Mouse (Mus musculus) limb, embryonic 15.5 days (tissue): ENCODE results near the gene Cdc42bpg. TPM values are rescaled to one million over a fixed set of nuclear protein-coding genes. Genes with fewer than 3 reads are reported as not detected.

Experiments used
- ATAC-seq: fragments of 200-750 bp; cut with Nextera tagmentation; 2 replicates; pipeline ENCODE4 v1.8.0; 2017; ENCODE audit warnings: low read depth, moderate TSS enrichment; ENCODE audit not compliant: insufficient number of reproducible peaks, low FRiP score, low TSS enrichment
- H3K27ac ChIP-seq: fragments of 300-500 bp; sonication (generic); 2 replicates; pipeline ENCODE4 v1.5.1; 2015; ENCODE audit warnings: moderate library complexity, mild to moderate bottlenecking, inconsistent platforms
- H3K27me3 ChIP-seq: fragments of 300-500 bp; sonication (generic); 2 replicates; pipeline ENCODE4 v1.6.1; 2015; ENCODE audit warnings: inconsistent platforms
- H3K36me3 ChIP-seq: fragments of 300-500 bp; sonication (generic); 2 replicates; pipeline ENCODE4 v1.6.1; 2015; ENCODE audit warnings: inconsistent platforms
- H3K4me1 ChIP-seq: fragments of 300-500 bp; sonication (generic); 2 replicates; pipeline ENCODE4 v1.6.1; 2015; ENCODE audit warnings: inconsistent platforms
- H3K4me2 ChIP-seq: fragments of 300-500 bp; sonication (generic); 2 replicates; pipeline ENCODE4 v1.6.1; 2015; ENCODE audit warnings: mild to moderate bottlenecking, inconsistent platforms
- H3K4me3 ChIP-seq: fragments of 300-500 bp; sonication (generic); 2 replicates; pipeline ENCODE4 v1.5.1; 2015; ENCODE audit warnings: mild to moderate bottlenecking, inconsistent platforms
- H3K9ac ChIP-seq: fragments of 300-500 bp; sonication (generic); 2 replicates; pipeline ENCODE4 v1.6.1; 2015; ENCODE audit warnings: inconsistent platforms
- H3K9me3 ChIP-seq: fragments of 300-500 bp; sonication (generic); 2 replicates; pipeline ENCODE4 v1.6.1; 2016; ENCODE audit warnings: inconsistent platforms
- WGBS: fragments of 180-500 bp; shearing (Covaris S2); methylation state at CpG from one replicate; pipeline ENCODE4 v1.1.7; 2015; 5-methylcytosine and 5-hydroxymethylcytosine counted together
- polyA plus RNA-seq: library from polyadenylated mRNA; unstranded; fragments of >200 nt; fragmentation: Nextera tagmentation; extraction: Ambion mirVana; gene quantifications from 2 replicates; pipeline ENCODE4 v1.2.1, GENCODE M21; 2015

Gene Cdc42bpg
- polyA plus RNA-seq: 1.4 and 2.0 TPM in 2 replicates

- peaks cover 41% of the 10 kb centered on the region for H3K4me1 ChIP-seq
- peak within 1 kb of the TSS; percentile 70 for H3K4me3 ChIP-seq
- H3K36me3 ChIP-seq: peaks cover 17% of the 10 kb centered on the region
- H3K9ac ChIP-seq: peak within 1 kb of the TSS; percentile 55
- no peaks in the 10 kb centered on the region for H3K9me3 ChIP-seq
- peak; percentile 76 for ATAC-seq
- no peaks in the 10 kb centered on the region for H3K27me3 ChIP-seq
- H3K27ac ChIP-seq: peak within 1 kb of the TSS; percentile 91
- peak within 1 kb of the TSS; percentile 66 for H3K4me2 ChIP-seq
- 2% methylated on average over 37 of the region's 38 CpGs for WGBS
Observed at GRCm38 (mm10) chr19:6306137-6306551, at the start of gene Cdc42bpg. Cdc42bpg (plus strand) TSS chr19:6306456.

GRCm38 (mm10) chr19:6260428-6260827 lies 45.8 kb upstream of the Cdc42bpg start:
- no peak overlapping the region for H3K4me3 ChIP-seq
- peaks cover 8% of the 10 kb centered on the region; the same call in 1 of the 2 replicates for H3K4me1 ChIP-seq
- H3K9ac ChIP-seq: no peak overlapping the region
- ATAC-seq: no peak
- no peak overlapping the region for H3K4me2 ChIP-seq
- 71% methylated on average over 2 of the region's 2 CpGs for WGBS
- no peaks in the 10 kb centered on the region for H3K9me3 ChIP-seq
- H3K27me3 ChIP-seq: no peaks in the 10 kb centered on the region
- H3K27ac ChIP-seq: no peak overlapping the region
- H3K36me3 ChIP-seq: peaks cover 71% of the 10 kb centered on the region

GRCm38 (mm10) chr19:6260946-6261345 lies 45.3 kb upstream of the Cdc42bpg start:
- Histone ChIP-seq H3K9me3 (no peaks in the 10 kb centered on the region), H3K4me2 (no peak overlapping the region), H3K4me3 (no peak overlapping the region), H3K27ac (no peak overlapping the region), H3K27me3 (no peaks in the 10 kb centered on the region), H3K9ac (no peak overlapping the region), H3K36me3 (peaks cover 66% of the 10 kb centered on the region), H3K4me1 (peaks cover 8% of the 10 kb centered on the region; the same call in 1 of the 2 replicates)
- 87% methylated on average over 4 of the region's 4 CpGs for WGBS
- ATAC-seq: no peak

GRCm38 (mm10) chr19:6261379-6261778 lies 44.9 kb upstream of the Cdc42bpg start:
- no peak for ATAC-seq
- Histone ChIP-seq H3K27me3 (no peaks in the 10 kb centered on the region), H3K4me1 (peaks cover 8% of the 10 kb centered on the region; the same call in 1 of the 2 replicates), H3K4me2 (no peak overlapping the region), H3K9me3 (no peaks in the 10 kb centered on the region), H3K9ac (no peak overlapping the region), H3K4me3 (no peak overlapping the region), H3K36me3 (peaks cover 61% of the 10 kb centered on the region), H3K27ac (no peak overlapping the region)
- 89% methylated on average over 14 of the region's 14 CpGs for WGBS

- H3K36me3 ChIP-seq: peaks cover 53% of the 10 kb centered on the region
- no peak overlapping the region for H3K27ac ChIP-seq
- H3K4me2 ChIP-seq: no peak overlapping the region
- no peak overlapping the region for H3K9ac ChIP-seq
- no peaks in the 10 kb centered on the region for H3K9me3 ChIP-seq
- no peak overlapping the region for H3K4me3 ChIP-seq
- peaks cover 8% of the 10 kb centered on the region; the same call in 1 of the 2 replicates for H3K4me1 ChIP-seq
- 59% methylated on average over 7 of the region's 7 CpGs for WGBS
- no peaks in the 10 kb centered on the region for H3K27me3 ChIP-seq
- ATAC-seq: no peak
Observed at GRCm38 (mm10) chr19:6262222-6262621, 44.0 kb upstream of the Cdc42bpg start.

GRCm38 (mm10) chr19:6262839-6263433 lies 43.3 kb upstream of the Cdc42bpg start:
- Histone ChIP-seq H3K36me3 (peaks cover 46% of the 10 kb centered on the region), H3K4me1 (peaks cover 15% of the 10 kb centered on the region), H3K4me2 (no peak overlapping the region), H3K27ac (no peak overlapping the region), H3K27me3 (no peaks in the 10 kb centered on the region), H3K9me3 (no peaks in the 10 kb centered on the region), H3K9ac (no peak overlapping the region), H3K4me3 (no peak overlapping the region)
- WGBS: 87% methylated on average over 8 of the region's 8 CpGs
- no peak for ATAC-seq

- Histone ChIP-seq H3K27me3 (no peaks in the 10 kb centered on the region), H3K4me3 (no peak overlapping the region), H3K9ac (no peak overlapping the region), H3K36me3 (peaks cover 33% of the 10 kb centered on the region), H3K9me3 (no peaks in the 10 kb centered on the region), H3K4me1 (peaks cover 20% of the 10 kb centered on the region), H3K27ac (no peak overlapping the region), H3K4me2 (no peak overlapping the region)
- 52% methylated on average over 9 of the region's 9 CpGs for WGBS
- no peak for ATAC-seq
Observed at GRCm38 (mm10) chr19:6264200-6264599, 42.1 kb upstream of the Cdc42bpg start.

GRCm38 (mm10) chr19:6264945-6265344 lies 41.3 kb upstream of the Cdc42bpg start:
- ATAC-seq: no peak
- Histone ChIP-seq H3K27ac (no peak overlapping the region), H3K36me3 (peaks cover 28% of the 10 kb centered on the region), H3K9me3 (no peaks in the 10 kb centered on the region), H3K4me2 (no peak overlapping the region), H3K27me3 (no peaks in the 10 kb centered on the region), H3K9ac (no peak overlapping the region), H3K4me1 (peaks cover 20% of the 10 kb centered on the region), H3K4me3 (no peak overlapping the region)
- 75% methylated on average over 8 of the region's 8 CpGs for WGBS

GRCm38 (mm10) chr19:6265727-6266182 lies 40.5 kb upstream of the Cdc42bpg start:
- Histone ChIP-seq H3K36me3 (peaks cover 19% of the 10 kb centered on the region), H3K9me3 (no peaks in the 10 kb centered on the region), H3K4me1 (peaks cover 20% of the 10 kb centered on the region), H3K4me2 (no peak overlapping the region), H3K4me3 (no peak overlapping the region), H3K9ac (no peak overlapping the region), H3K27me3 (no peaks in the 10 kb centered on the region), H3K27ac (no peak overlapping the region)
- ATAC-seq: no peak
- WGBS: 67% methylated on average over 6 of the region's 6 CpGs

GRCm38 (mm10) chr19:6267306-6268169 lies 38.7 kb upstream of the Cdc42bpg start:
- Histone ChIP-seq H3K9me3 (no peaks in the 10 kb centered on the region), H3K4me2 (no peak overlapping the region), H3K27ac (no peak overlapping the region), H3K27me3 (no peaks in the 10 kb centered on the region), H3K36me3 (peaks cover 2% of the 10 kb centered on the region; the same call in 1 of the 2 replicates), H3K4me3 (no peak overlapping the region), H3K9ac (no peak overlapping the region), H3K4me1 (peaks cover 20% of the 10 kb centered on the region)
- ATAC-seq: no peak
- WGBS: 36% methylated on average over 11 of the region's 11 CpGs

- no peak for ATAC-seq
- WGBS: 10% methylated on average over 8 of the region's 8 CpGs
- Histone ChIP-seq H3K4me3 (no peak overlapping the region), H3K4me1 (peaks cover 17% of the 10 kb centered on the region), H3K27me3 (no peaks in the 10 kb centered on the region), H3K27ac (no peak overlapping the region), H3K9me3 (no peaks in the 10 kb centered on the region), H3K9ac (no peak overlapping the region), H3K36me3 (no peaks in the 10 kb centered on the region), H3K4me2 (no peak overlapping the region)
Observed at GRCm38 (mm10) chr19:6268170-6268528, 38.1 kb upstream of the Cdc42bpg start.

GRCm38 (mm10) chr19:6268670-6269132 lies 37.6 kb upstream of the Cdc42bpg start:
- Histone ChIP-seq H3K4me3 (no peak overlapping the region), H3K4me1 (peaks cover 17% of the 10 kb centered on the region), H3K36me3 (no peaks in the 10 kb centered on the region), H3K4me2 (no peak overlapping the region), H3K27me3 (no peaks in the 10 kb centered on the region), H3K27ac (no peak overlapping the region), H3K9ac (no peak overlapping the region), H3K9me3 (no peaks in the 10 kb centered on the region)
- WGBS: 77% methylated on average over 7 of the region's 7 CpGs
- ATAC-seq: no peak
